Mouse (Mus musculus): ENCODE results near the gene Txndc8.

- TF ChIP-seq POLR2A (IDR thresholded peaks at IDR 0.05; ENCODE audit: extremely low read depth, insufficient read depth, low read length) (no peak), CTCF (IDR thresholded peaks at IDR 0.05; ENCODE audit: extremely low read depth, insufficient read depth, low read length) (no peak)
Observed at GRCm38 (mm10) chr4:57974400-57975117, 34.4 kb downstream of the Txndc8 start.

Data from cortical plate, adult 2 months (tissue).